Mouse (Mus musculus): ENCODE results near the gene Mcur1.

DNA sequence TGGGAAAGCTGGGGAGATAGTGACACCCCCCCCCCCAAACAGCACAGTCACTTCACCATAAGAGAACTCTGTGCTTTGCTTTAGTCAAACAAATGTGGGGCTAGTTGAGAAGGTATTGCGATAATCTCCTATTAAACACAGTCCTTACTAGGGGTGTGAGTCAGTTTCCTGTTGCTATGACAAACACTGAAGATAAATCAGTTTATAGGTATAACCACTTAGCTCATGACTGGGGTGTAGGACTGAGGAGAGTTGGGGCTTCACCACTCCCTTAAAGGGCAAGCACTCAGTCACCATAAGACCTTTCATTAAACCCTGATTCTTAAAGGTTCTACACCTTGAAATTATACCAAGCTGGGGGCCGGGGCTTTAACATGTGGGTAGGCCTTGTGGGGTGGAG lies 42.4 kb upstream of the Mcur1 start:
- TF ChIP-seq CTCF (IDR thresholded peaks at IDR 0.05; ENCODE audit: low read depth) (no peak), EP300 (IDR thresholded peaks at IDR 0.05; ENCODE audit: low read depth) (no peak)

All from liver, embryonic 14.5 days (tissue).